Mouse (Mus musculus): ENCODE data around the gene Amy2a4.
"Not testable (repeated sequence)": the region's sequence is repeated elsewhere in the genome, so short reads cannot be mapped to it uniquely, and the experiment has no call there.

The Amy2a4 gene

DNA sequence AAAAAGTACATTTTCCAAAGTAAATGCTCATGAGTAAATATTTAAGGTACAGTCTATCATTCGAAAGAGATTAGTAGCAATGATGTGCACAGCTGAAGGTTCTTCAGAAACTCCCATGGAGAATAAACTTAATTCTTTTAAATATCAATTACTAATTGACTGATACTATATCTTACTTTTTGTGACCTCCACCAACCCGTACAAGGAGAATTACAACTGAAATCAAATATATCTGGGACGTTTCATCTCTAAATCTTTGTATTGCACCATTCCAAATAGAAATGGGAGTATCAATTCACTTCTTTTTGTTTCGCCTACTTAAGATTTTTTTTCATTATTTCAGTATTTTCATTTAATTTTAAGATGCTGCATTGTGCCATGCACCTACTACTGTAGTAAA, at the start of gene Amy2a4:
TSS of gene Amy2a4 (minus strand) at position 101 of the 400 bp plus-strand sequence.
- not testable (repeated sequence) for DNase-seq (ENCODE audit: low read depth)

GRCm38 (mm10) chr3:113323952-113324351, 32.7 kb upstream of the Amy2a4 start, which contains the start of gene Amy2a3:
Gene Amy2a3, minus strand, starts transcription at chr3:113324052.
- DNase-seq (ENCODE audit: low read depth), result not testable (repeated sequence)

DNA sequence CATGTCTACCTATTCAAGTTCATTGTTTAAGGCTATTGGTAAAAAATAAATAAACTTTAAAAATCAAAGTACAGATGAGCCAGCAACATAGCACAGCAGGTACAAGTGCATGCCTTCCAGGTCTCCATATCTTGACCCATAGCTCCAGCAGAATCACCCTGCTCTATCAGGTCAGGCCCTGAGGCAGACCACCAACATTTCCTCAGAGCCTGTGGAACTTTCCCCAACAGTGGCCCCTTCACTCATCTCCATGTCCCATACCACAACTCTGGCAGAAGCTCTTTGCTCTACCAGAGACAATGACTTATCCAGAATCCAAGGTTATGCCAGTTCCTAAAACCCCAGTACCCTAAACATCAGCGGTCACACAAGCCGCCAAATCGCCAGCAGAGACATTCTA, 21.7 kb upstream of the Amy2a4 start:
- not testable (repeated sequence) for DNase-seq (ENCODE audit: low read depth)

DNA sequence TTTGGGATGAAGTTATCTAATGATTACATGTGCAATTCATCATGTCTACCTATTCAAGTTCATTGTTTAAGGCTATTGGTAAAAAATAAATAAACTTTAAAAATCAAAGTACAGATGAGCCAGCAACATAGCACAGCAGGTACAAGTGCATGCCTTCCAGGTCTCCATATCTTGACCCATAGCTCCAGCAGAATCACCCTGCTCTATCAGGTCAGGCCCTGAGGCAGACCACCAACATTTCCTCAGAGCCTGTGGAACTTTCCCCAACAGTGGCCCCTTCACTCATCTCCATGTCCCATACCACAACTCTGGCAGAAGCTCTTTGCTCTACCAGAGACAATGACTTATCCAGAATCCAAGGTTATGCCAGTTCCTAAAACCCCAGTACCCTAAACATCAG, 11.0 kb downstream of the Amy2a4 start:
- not testable (repeated sequence) for DNase-seq (ENCODE audit: low read depth)

- not testable (repeated sequence) for DNase-seq (ENCODE audit: low read depth)
Measured at GRCm38 (mm10) chr3:113279586-113279985, 11.7 kb downstream of the Amy2a4 start.

DNA sequence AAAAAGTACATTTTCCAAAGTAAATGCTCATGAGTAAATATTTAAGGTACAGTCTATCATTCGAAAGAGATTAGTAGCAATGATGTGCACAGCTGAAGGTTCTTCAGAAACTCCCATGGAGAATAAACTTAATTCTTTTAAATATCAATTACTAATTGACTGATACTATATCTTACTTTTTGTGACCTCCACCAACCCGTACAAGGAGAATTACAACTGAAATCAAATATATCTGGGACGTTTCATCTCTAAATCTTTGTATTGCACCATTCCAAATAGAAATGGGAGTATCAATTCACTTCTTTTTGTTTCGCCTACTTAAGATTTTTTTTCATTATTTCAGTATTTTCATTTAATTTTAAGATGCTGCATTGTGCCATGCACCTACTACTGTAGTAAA, 32.5 kb downstream of the Amy2a4 start, which contains the start of gene Amy2a5:
TSS of gene Amy2a5 (minus strand) at position 101 of the 400 bp plus-strand sequence.
- not testable (repeated sequence) for DNase-seq (ENCODE audit: low read depth)
